Mouse (Mus musculus): ENCODE results near the gene Pcdh8. TPM values are rescaled to one million over a fixed set of nuclear protein-coding genes. Genes with fewer than 3 reads are reported as not detected.
A peak's percentile ranks its signal among the peaks of the same experiment; 100 is the strongest.

Gene Pcdh8
- polyA plus RNA-seq (2012; rRNA removed) (0.03 TPM in 1 of 2 replicates, not detected in the other), polyA plus RNA-seq (2014; fragmentation: Nextera tagmentation; extraction: Ambion mirVana) (not detected in 2 replicates)

GRCm38 (mm10) chr14:79771094-79771535, at the start of gene Pcdh8:
TSS of gene Pcdh8 (minus strand) at chr14:79771312.
- H3K4me2 ChIP-seq (ENCODE audit: low read depth): peak within 1 kb of the TSS; percentile 40
- H3K9me3 ChIP-seq (ENCODE audit: control insufficient read depth, low read length): no peaks in the 10 kb centered on the region
- 0 out of 4 replicates have a peak within 1 kb of the TSS, but pooled peaks of 1 of the 2 experiments have one; percentile 5 for H3K4me3 ChIP-seq (ENCODE audit: insufficient read depth in 1 of 2, low read depth in 2 of 2, low read length in 2 of 2)
- ATAC-seq (ENCODE audit: insufficient read depth): no peak
- no peak for DNase-seq (ENCODE audit: low read depth in 3 of 3, low spot score in 3 of 3)
- 1% methylated on average over 30 of the region's 30 CpGs for WGBS (ENCODE audit: insufficient replicate concordance)
- H3K9ac ChIP-seq (replicated peaks): no peak within 1 kb of the TSS
- H3K27ac ChIP-seq: no peak within 1 kb of the TSS
- H3K4me1 ChIP-seq (replicated peaks; ENCODE audit: control insufficient read depth in 2 of 2, insufficient read depth in 2 of 2, low read length in 1 of 2): no peaks in the 10 kb centered on the region
- peaks cover 82% of the 10 kb centered on the region for H3K27me3 ChIP-seq (ENCODE audit: control insufficient read depth, insufficient read depth, low read length)
- H3K36me3 ChIP-seq (replicated peaks; ENCODE audit: control insufficient read depth, insufficient read depth, low read depth): no peaks in the 10 kb centered on the region
- TF ChIP-seq EP300 (IDR thresholded peaks at IDR 0.05; ENCODE audit: low read depth) (no peak), CTCF (IDR thresholded peaks at IDR 0.05; ENCODE audit: low read depth) (no peak)

- H3K9ac ChIP-seq (replicated peaks): no peak overlapping the region
- H3K4me2 ChIP-seq (ENCODE audit: low read depth): no peak overlapping the region
- ATAC-seq (ENCODE audit: insufficient read depth) (no peak), DNase-seq (ENCODE audit: low read depth in 3 of 3, low spot score in 3 of 3) (no peak)
- no peak overlapping the region for H3K4me3 ChIP-seq (ENCODE audit: insufficient read depth in 1 of 2, low read depth in 2 of 2, low read length in 2 of 2)
- H3K36me3 ChIP-seq (replicated peaks; ENCODE audit: control insufficient read depth, insufficient read depth, low read depth): no peaks in the 10 kb centered on the region
- TF ChIP-seq EP300 (IDR thresholded peaks at IDR 0.05; ENCODE audit: low read depth): no peak
- no peak for TF ChIP-seq CTCF (IDR thresholded peaks at IDR 0.05; ENCODE audit: low read depth)
- 54% methylated on average over 8 of the region's 8 CpGs for WGBS (ENCODE audit: insufficient replicate concordance)
- H3K9me3 ChIP-seq (ENCODE audit: control insufficient read depth, low read length): no peaks in the 10 kb centered on the region
- no peak overlapping the region for H3K27ac ChIP-seq
- H3K4me1 ChIP-seq (replicated peaks; ENCODE audit: control insufficient read depth in 2 of 2, insufficient read depth in 2 of 2, low read length in 1 of 2): no peaks in the 10 kb centered on the region
- no peaks in the 10 kb centered on the region for H3K27me3 ChIP-seq (ENCODE audit: control insufficient read depth, insufficient read depth, low read length)
These were observed 43.6 kb upstream of the Pcdh8 start for GRCm38 (mm10) chr14:79814709-79815108.

GRCm38 (mm10) chr14:79814084-79814483, 43.0 kb upstream of the Pcdh8 start:
- no peak for ATAC-seq (ENCODE audit: insufficient read depth)
- Histone ChIP-seq H3K36me3 (replicated peaks; ENCODE audit: control insufficient read depth, insufficient read depth, low read depth) (no peaks in the 10 kb centered on the region), H3K27me3 (ENCODE audit: control insufficient read depth, insufficient read depth, low read length) (no peaks in the 10 kb centered on the region), H3K9me3 (ENCODE audit: control insufficient read depth, low read length) (no peaks in the 10 kb centered on the region), H3K4me2 (ENCODE audit: low read depth) (no peak overlapping the region), H3K27ac (no peak overlapping the region), H3K9ac (replicated peaks) (no peak overlapping the region), H3K4me1 (replicated peaks; ENCODE audit: control insufficient read depth in 2 of 2, insufficient read depth in 2 of 2, low read length in 1 of 2) (no peaks in the 10 kb centered on the region), H3K4me3 (ENCODE audit: insufficient read depth in 1 of 2, low read depth in 2 of 2, low read length in 2 of 2) (no peak overlapping the region)
- WGBS (ENCODE audit: insufficient replicate concordance): 20% methylated on average over 1 of the region's 1 CpGs
- no peak for DNase-seq (ENCODE audit: low read depth in 3 of 3, low spot score in 3 of 3)
- no peak for TF ChIP-seq EP300 (IDR thresholded peaks at IDR 0.05; ENCODE audit: low read depth)
- no peak for TF ChIP-seq CTCF (IDR thresholded peaks at IDR 0.05; ENCODE audit: low read depth)

GRCm38 (mm10) chr14:79793179-79793578, 22.1 kb upstream of the Pcdh8 start:
- Histone ChIP-seq H3K27ac (no peak overlapping the region), H3K36me3 (replicated peaks; ENCODE audit: control insufficient read depth, insufficient read depth, low read depth) (no peaks in the 10 kb centered on the region), H3K4me2 (ENCODE audit: low read depth) (no peak overlapping the region), H3K9me3 (ENCODE audit: control insufficient read depth, low read length) (no peaks in the 10 kb centered on the region), H3K4me3 (ENCODE audit: insufficient read depth in 1 of 2, low read depth in 2 of 2, low read length in 2 of 2) (no peak overlapping the region), H3K4me1 (replicated peaks; ENCODE audit: control insufficient read depth in 2 of 2, insufficient read depth in 2 of 2, low read length in 1 of 2) (no peaks in the 10 kb centered on the region), H3K27me3 (ENCODE audit: control insufficient read depth, insufficient read depth, low read length) (no peaks in the 10 kb centered on the region), H3K9ac (replicated peaks) (no peak overlapping the region)
- 62% methylated on average over 8 of the region's 8 CpGs for WGBS (ENCODE audit: insufficient replicate concordance)
- ATAC-seq (ENCODE audit: insufficient read depth): no peak
- no peak for DNase-seq (ENCODE audit: low read depth in 3 of 3, low spot score in 3 of 3)
- TF ChIP-seq EP300 (IDR thresholded peaks at IDR 0.05; ENCODE audit: low read depth) (no peak), CTCF (IDR thresholded peaks at IDR 0.05; ENCODE audit: low read depth) (no peak)

GRCm38 (mm10) chr14:79789535-79789934, 18.4 kb upstream of the Pcdh8 start:
- H3K9ac ChIP-seq (replicated peaks): no peak overlapping the region
- no peaks in the 10 kb centered on the region for H3K9me3 ChIP-seq (ENCODE audit: control insufficient read depth, low read length)

More at GRCm38 (mm10) chr14:79789535-79789934, 18.4 kb upstream of the Pcdh8 start:
- Histone ChIP-seq H3K36me3 (replicated peaks; ENCODE audit: control insufficient read depth, insufficient read depth, low read depth) (no peaks in the 10 kb centered on the region), H3K4me3 (ENCODE audit: insufficient read depth in 1 of 2, low read depth in 2 of 2, low read length in 2 of 2) (no peak overlapping the region), H3K27me3 (ENCODE audit: control insufficient read depth, insufficient read depth, low read length) (no peaks in the 10 kb centered on the region), H3K4me2 (ENCODE audit: low read depth) (no peak overlapping the region), H3K4me1 (replicated peaks; ENCODE audit: control insufficient read depth in 2 of 2, insufficient read depth in 2 of 2, low read length in 1 of 2) (no peaks in the 10 kb centered on the region), H3K27ac (no peak overlapping the region)
- TF ChIP-seq EP300 (IDR thresholded peaks at IDR 0.05; ENCODE audit: low read depth): no peak
- TF ChIP-seq CTCF (IDR thresholded peaks at IDR 0.05; ENCODE audit: low read depth): no peak
- DNase-seq (ENCODE audit: low read depth in 3 of 3, low spot score in 3 of 3): no peak
- 27% methylated on average over 4 of the region's 4 CpGs for WGBS (ENCODE audit: insufficient replicate concordance)
- ATAC-seq (ENCODE audit: insufficient read depth): no peak
